Mouse (Mus musculus) hindbrain, embryonic 16.5 days (tissue): ENCODE measurements at regions not wholly inside any gene's neighbourhood (a gene's known extent, or its start where the extent isn't known, plus 50 kb on each side); places are given as distances from the start of the nearest gene placed in this dataset.

Source experiments
- ATAC-seq: fragments of 200-750 bp; cut with Nextera tagmentation; 2 replicates; pipeline ENCODE4 v1.8.0; 2017; ENCODE audit warnings: moderate TSS enrichment, moderate library complexity
- H3K27ac ChIP-seq: fragments of 300-500 bp; sonication (generic); 2 replicates; pipeline ENCODE4 v1.5.1; 2014; ENCODE audit warnings: low read depth, mild to moderate bottlenecking, control low read depth, low read length, moderate library complexity
- H3K27me3 ChIP-seq: fragments of 300-500 bp; sonication (generic); replicated peaks from 2 replicates; pipeline ENCODE4 v1.6.1; 2014; ENCODE audit warnings: low read length; ENCODE audit not compliant: control insufficient read depth, insufficient read depth
- H3K36me3 ChIP-seq: fragments of 300-500 bp; sonication (generic); 2 replicates; pipeline ENCODE4 v1.6.1; 2014; ENCODE audit warnings: mild to moderate bottlenecking, low read length, moderate library complexity, mixed read lengths; ENCODE audit not compliant: control insufficient read depth, insufficient read depth
- H3K4me1 ChIP-seq: fragments of 300-500 bp; sonication (generic); 2 replicates; pipeline ENCODE4 v1.6.1; 2014; ENCODE audit warnings: low read depth, low read length; ENCODE audit not compliant: control insufficient read depth, insufficient read depth
- H3K4me2 ChIP-seq: fragments of 300-500 bp; sonication (generic); 2 replicates; pipeline ENCODE4 v1.6.1; 2014; ENCODE audit warnings: mild to moderate bottlenecking, low read length, control low read depth, moderate library complexity
- H3K4me3 ChIP-seq: fragments of 300-500 bp; sonication (generic); 2 replicates; pipeline ENCODE4 v1.5.1; 2014; ENCODE audit warnings: mild to moderate bottlenecking, low read length, control low read depth, moderate library complexity
- H3K9ac ChIP-seq: fragments of 300-500 bp; sonication (generic); 2 replicates; pipeline ENCODE4 v1.6.1; 2014; ENCODE audit warnings: low read depth, mild to moderate bottlenecking, control low read depth, low read length, moderate library complexity
- H3K9me3 ChIP-seq: fragments of 300-500 bp; sonication (generic); 2 replicates; pipeline ENCODE4 v1.6.1; 2014; ENCODE audit warnings: mild to moderate bottlenecking, low read length, moderate library complexity; ENCODE audit not compliant: control insufficient read depth
- WGBS: fragments of 180-500 bp; shearing (Covaris S2); extraction: QIAGEN DNeasy Blood & Tissue Kit; methylation state at CpG from one replicate; pipeline ENCODE4 v1.1.7; 2014; 5-methylcytosine and 5-hydroxymethylcytosine counted together

DNA sequence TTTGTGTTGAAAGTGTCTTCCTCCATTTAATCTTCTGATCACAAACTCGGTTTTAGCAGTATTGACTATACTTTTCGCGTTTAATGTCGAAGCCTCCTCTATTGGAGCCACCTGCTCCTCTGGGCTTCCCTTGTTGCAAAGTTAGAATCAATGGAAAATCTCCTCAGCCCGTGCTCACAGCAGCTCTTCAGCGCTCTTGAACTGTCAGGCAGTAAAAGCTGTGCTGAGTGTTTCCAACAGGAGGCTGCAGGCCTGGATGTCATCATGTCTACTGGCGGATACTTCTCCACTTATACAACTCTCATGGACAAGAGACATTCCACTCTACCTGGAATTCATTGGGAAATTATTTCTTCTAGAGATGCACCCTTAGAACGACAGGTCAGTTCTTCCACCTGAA lies 380.4 kb upstream of the Crim1 start:
- no peaks in the 10 kb centered on the region for H3K9me3 ChIP-seq
- 84% methylated on average over 8 of the region's 8 CpGs for WGBS
- ATAC-seq: no peak
- H3K27ac ChIP-seq: no peak overlapping the region
- H3K4me3 ChIP-seq: no peak overlapping the region
- no peak overlapping the region for H3K9ac ChIP-seq
- H3K27me3 ChIP-seq: no peaks in the 10 kb centered on the region
- no peaks in the 10 kb centered on the region for H3K4me1 ChIP-seq
- H3K4me2 ChIP-seq: no peak overlapping the region
- H3K36me3 ChIP-seq: no peaks in the 10 kb centered on the region

DNA sequence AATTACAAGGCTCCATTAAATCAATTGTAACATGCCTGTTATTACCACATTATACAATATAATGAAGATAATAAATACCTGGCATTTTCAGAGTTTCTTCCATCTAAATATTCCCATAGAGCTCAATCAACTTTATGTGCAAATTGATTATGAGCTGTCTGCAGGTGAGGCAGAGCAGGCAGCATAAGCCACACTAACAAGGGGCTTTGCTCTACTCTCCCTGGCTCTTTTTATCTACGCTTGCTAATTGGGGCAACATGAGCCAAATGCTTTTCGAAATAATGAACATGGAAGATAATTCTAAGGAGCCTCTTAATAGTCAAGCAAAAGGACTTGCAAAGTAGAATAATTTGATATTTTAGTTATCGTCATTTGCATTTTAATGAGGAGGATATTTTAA lies 356.1 kb upstream of the Crim1 start:
- Histone ChIP-seq H3K4me3 (no peak overlapping the region), H3K27me3 (no peaks in the 10 kb centered on the region), H3K27ac (no peak overlapping the region), H3K4me1 (no peaks in the 10 kb centered on the region), H3K36me3 (no peaks in the 10 kb centered on the region), H3K9ac (no peak overlapping the region), H3K4me2 (no peak overlapping the region), H3K9me3 (no peaks in the 10 kb centered on the region)
- ATAC-seq: no peak
- 77% methylated on average over 3 of the region's 3 CpGs for WGBS

DNA sequence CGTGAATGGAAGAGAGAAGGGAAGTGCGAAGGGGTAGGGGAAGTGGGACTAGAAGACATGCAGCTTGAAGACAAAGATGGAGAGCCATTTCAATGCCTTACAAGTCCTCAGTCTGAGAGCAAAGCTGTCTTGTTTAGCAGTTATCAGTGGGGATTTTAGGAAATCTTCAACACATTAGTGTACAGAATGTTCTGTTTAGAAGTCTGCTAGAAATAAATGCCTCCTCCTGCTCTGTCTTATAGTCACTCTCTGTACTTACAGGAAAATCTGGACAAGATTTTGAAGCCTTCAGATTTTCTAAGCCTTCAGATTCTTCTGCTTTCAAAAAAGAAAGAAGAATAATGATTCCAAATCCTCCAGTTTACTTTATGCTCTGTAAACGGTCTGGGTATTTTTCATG lies 325.6 kb upstream of the Crim1 start:
- Histone ChIP-seq H3K27ac (no peak overlapping the region), H3K4me2 (no peak overlapping the region), H3K9me3 (no peaks in the 10 kb centered on the region), H3K4me3 (no peak overlapping the region), H3K4me1 (no peaks in the 10 kb centered on the region), H3K27me3 (no peaks in the 10 kb centered on the region), H3K9ac (no peak overlapping the region), H3K36me3 (no peaks in the 10 kb centered on the region)
- no peak for ATAC-seq
- WGBS: 91% methylated on average over 3 of the region's 3 CpGs

DNA sequence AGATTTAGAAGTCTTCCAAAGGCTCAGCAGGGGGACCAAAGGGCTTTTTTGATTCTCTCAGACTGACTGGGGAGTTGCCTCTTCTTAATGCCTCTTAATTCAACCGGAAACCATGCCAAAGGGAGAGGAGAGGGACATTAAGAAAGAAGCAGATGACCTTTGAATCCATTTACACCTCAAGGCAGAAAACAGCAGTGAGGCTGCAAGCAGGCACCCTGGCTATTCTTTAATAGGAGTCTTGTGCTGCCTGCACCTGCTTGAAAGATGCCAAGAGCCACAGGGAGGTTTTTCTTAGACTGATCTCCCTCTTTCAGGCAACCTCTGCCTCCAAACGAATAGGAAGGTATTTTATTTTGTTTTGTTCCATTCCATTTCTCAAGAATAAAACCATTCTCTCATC lies 323.0 kb upstream of the Crim1 start:
- no peaks in the 10 kb centered on the region for H3K27me3 ChIP-seq
- 11% methylated on average over 2 of the region's 2 CpGs for WGBS
- no peak for ATAC-seq
- H3K9me3 ChIP-seq: no peaks in the 10 kb centered on the region
- H3K4me1 ChIP-seq: no peaks in the 10 kb centered on the region
- H3K36me3 ChIP-seq: no peaks in the 10 kb centered on the region
- H3K4me2 ChIP-seq: no peak overlapping the region
- no peak overlapping the region for H3K9ac ChIP-seq
- no peak overlapping the region for H3K27ac ChIP-seq
- no peak overlapping the region for H3K4me3 ChIP-seq

DNA sequence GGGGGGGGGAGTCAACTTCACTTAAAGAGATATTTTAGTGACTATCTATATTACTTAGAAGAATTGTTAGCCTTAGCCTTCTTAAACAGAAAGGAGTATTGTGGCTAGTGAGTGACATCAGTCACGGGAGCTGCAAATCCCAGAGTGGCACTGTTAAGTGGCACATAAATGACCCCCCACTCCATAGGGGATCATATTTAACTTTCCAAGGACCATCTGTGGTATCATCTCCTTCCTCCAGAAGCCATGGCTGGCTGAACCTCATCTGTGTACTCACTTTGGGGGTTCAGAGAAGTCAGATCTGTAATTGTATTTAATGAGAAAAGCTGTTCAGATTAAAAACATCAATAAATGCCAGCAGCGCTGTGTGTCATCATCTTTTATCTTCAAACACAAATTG lies 314.9 kb upstream of the Crim1 start:
- Histone ChIP-seq H3K27me3 (no peaks in the 10 kb centered on the region), H3K27ac (no peak overlapping the region), H3K4me2 (no peak overlapping the region), H3K36me3 (no peaks in the 10 kb centered on the region), H3K9me3 (no peaks in the 10 kb centered on the region), H3K9ac (no peak overlapping the region), H3K4me3 (no peak overlapping the region), H3K4me1 (no peaks in the 10 kb centered on the region)
- no peak for ATAC-seq
- 53% methylated on average over 2 of the region's 2 CpGs for WGBS

DNA sequence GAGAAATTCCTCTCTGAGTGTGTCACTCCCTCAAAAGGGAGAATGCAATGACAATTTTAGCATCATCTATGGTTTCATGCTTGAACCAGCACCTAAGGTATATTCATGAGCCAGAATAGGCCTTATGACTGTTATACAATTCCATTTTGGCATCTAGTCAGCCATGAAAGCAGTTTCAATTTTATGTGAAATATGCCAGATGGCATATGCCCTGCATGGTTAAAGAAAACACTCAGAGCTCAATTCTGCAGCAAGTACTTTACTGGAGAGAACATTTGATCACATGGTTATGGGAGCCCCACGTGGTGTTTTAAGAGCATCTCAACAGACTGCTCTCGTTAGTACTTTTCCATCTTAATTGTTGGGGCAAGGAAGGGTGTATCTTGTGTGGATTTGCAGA lies 310.9 kb upstream of the Crim1 start:
- H3K4me1 ChIP-seq: no peaks in the 10 kb centered on the region
- H3K9me3 ChIP-seq: no peaks in the 10 kb centered on the region
- no peaks in the 10 kb centered on the region for H3K36me3 ChIP-seq
- no peak overlapping the region for H3K9ac ChIP-seq
- H3K4me2 ChIP-seq: no peak overlapping the region
- no peak for ATAC-seq
- H3K4me3 ChIP-seq: no peak overlapping the region
- H3K27ac ChIP-seq: no peak overlapping the region
- H3K27me3 ChIP-seq: no peaks in the 10 kb centered on the region
- 52% methylated on average over 2 of the region's 2 CpGs for WGBS

DNA sequence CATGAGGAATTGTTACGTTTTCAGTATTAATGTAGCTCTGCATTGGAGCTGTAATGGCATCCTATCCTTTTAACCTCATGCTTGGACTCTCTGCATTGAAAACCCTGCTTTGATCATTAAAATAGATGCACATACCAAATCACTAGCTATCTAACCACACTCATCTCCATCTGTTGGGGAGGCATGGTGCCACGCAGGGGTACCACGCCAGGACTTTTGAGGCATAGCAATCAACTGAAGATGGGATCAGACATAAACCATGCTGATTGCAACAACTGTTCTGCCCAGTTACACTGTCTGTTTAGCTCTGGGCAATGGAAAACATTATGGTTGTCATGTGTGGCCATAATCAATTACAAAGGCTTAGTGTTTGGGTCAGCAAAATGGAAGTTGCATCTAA lies 295.6 kb upstream of the Crim1 start:
- 76% methylated on average over 3 of the region's 3 CpGs for WGBS
- 0 out of 2 replicates have a peak, but pooled peaks have one; percentile 50 for ATAC-seq

DNA sequence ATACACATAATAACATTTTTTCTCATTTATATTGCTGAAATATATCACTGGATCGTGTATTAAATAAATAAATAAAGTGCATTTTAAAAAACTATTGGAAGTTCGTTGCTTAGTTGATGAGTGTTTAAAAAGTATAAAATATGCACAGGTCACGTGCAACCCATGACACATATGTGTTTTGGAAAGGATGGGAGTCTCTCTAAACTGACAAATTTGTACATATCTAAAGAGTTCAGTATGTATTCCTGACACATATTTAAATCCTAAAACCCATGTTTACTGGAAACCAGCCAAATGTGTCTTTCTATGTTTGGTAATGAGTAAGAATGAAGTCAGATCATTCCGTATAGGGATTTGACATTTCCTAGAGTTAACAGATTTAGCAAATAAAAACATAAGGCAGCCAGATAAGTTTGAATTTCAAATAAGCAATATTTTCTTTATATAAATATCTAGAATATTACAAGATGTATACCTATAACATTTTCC lies 286.0 kb upstream of the Crim1 start:
- no peak for ATAC-seq
- Histone ChIP-seq H3K27me3 (no peaks in the 10 kb centered on the region), H3K27ac (no peak overlapping the region), H3K9ac (no peak overlapping the region), H3K4me3 (no peak overlapping the region), H3K36me3 (no peaks in the 10 kb centered on the region), H3K9me3 (no peaks in the 10 kb centered on the region), H3K4me2 (no peak overlapping the region), H3K4me1 (no peaks in the 10 kb centered on the region)
- 90% methylated on average over 4 of the region's 4 CpGs for WGBS

More for the DNA sequence above, 295.6 kb upstream of the Crim1 start:
- Histone ChIP-seq H3K4me2 (no peak overlapping the region), H3K27me3 (no peaks in the 10 kb centered on the region), H3K36me3 (no peaks in the 10 kb centered on the region), H3K4me3 (no peak overlapping the region), H3K27ac (no peak overlapping the region), H3K9ac (no peak overlapping the region), H3K9me3 (no peaks in the 10 kb centered on the region), H3K4me1 (no peaks in the 10 kb centered on the region)

DNA sequence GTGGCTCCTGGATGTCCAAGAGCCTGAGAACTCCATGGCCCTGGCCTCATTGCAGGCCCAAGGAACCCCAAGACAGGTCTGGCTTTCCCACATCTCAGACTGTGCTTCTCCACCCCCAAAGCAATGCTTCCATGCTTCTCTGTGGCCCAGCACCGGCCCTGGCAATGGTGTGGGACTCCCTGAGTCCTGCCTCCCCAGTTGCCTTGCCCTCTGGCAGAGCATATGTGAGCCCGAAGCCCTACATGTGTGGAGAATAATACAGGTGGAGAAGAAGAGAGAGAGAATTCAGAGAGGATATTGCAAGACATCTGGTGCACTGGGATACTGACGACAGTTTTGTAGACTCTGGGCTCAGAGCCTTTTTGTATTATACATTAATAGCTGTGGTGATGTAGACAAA lies 269.8 kb upstream of the Crim1 start:
- Histone ChIP-seq H3K9me3 (no peaks in the 10 kb centered on the region), H3K9ac (no peak overlapping the region), H3K27ac (0 out of 2 replicates have a peak overlapping the region, but pooled peaks have one; percentile 16), H3K4me1 (no peaks in the 10 kb centered on the region), H3K36me3 (no peaks in the 10 kb centered on the region), H3K27me3 (no peaks in the 10 kb centered on the region), H3K4me2 (no peak overlapping the region), H3K4me3 (no peak overlapping the region)
- no peak for ATAC-seq
- WGBS: 59% methylated on average over 3 of the region's 3 CpGs

DNA sequence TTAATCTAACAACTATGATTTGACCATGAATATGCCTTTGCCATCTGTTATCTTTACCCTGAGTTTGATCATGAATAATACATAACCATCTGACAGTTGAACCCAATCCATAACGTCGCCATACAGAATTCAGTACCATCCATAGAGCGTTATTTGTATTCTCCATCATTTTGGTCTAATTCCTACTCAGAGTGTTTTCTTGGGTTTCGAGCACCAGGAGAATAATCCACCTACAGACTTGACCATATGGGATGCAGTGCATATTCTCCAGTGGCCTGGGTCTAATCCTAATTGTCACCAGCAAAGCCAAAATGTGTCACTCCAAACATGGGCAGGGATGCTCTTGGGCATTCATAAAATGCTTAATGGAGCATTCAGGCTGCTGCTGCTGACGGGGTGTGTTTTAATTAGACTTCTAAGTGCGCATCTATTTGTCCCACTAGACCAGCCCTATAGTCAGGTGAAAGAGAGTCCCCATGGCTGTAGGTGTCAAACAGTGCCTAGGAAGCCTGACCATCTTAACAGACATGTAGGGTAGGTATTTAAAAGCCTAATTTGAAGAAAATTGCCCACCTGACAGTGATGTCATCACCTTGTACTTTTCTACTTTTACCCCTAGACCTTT lies 269.0 kb upstream of the Crim1 start:
- no peak overlapping the region for H3K4me3 ChIP-seq
- no peak overlapping the region for H3K9ac ChIP-seq
- peak; percentile 83 for ATAC-seq
- no peak overlapping the region for H3K4me2 ChIP-seq
- H3K36me3 ChIP-seq: no peaks in the 10 kb centered on the region
- H3K27ac ChIP-seq: no peak overlapping the region
- H3K27me3 ChIP-seq: no peaks in the 10 kb centered on the region
- no peaks in the 10 kb centered on the region for H3K4me1 ChIP-seq
- 40% methylated on average over 6 of the region's 6 CpGs for WGBS
- H3K9me3 ChIP-seq: no peaks in the 10 kb centered on the region
